Mouse (Mus musculus) neural tube, embryonic 15.5 days (tissue): ENCODE data around the gene Shb. TPM values are rescaled to one million over a fixed set of nuclear protein-coding genes. Genes with fewer than 3 reads are reported as not detected.

Experiments used
- ATAC-seq: fragments of 200-750 bp; cut with Nextera tagmentation; 2 replicates; pipeline ENCODE4 v1.8.0; 2017; ENCODE audit warnings: mild to moderate bottlenecking, moderate TSS enrichment, moderate library complexity; ENCODE audit not compliant: low FRiP score
- H3K27ac ChIP-seq: fragments of 300-500 bp; sonication (generic); replicated peaks from 2 replicates; pipeline ENCODE4 v1.5.1; 2015; ENCODE audit warnings: mild to moderate bottlenecking, inconsistent platforms
- H3K27me3 ChIP-seq: fragments of 300-500 bp; sonication (generic); replicated peaks from 2 replicates; pipeline ENCODE4 v1.6.1; 2015; ENCODE audit warnings: inconsistent platforms
- H3K36me3 ChIP-seq: fragments of 300-500 bp; sonication (generic); 2 replicates; pipeline ENCODE4 v1.6.1; 2015; ENCODE audit warnings: inconsistent platforms
- H3K4me1 ChIP-seq: fragments of 300-500 bp; sonication (generic); 2 replicates; pipeline ENCODE4 v1.6.1; 2015; ENCODE audit warnings: inconsistent platforms
- H3K4me2 ChIP-seq: fragments of 300-500 bp; sonication (generic); 2 replicates; pipeline ENCODE4 v1.6.1; 2015; ENCODE audit warnings: inconsistent platforms, mild to moderate bottlenecking, moderate library complexity
- H3K4me3 ChIP-seq: fragments of 300-500 bp; sonication (generic); replicated peaks from 2 replicates; pipeline ENCODE4 v1.5.1; 2015; ENCODE audit warnings: mild to moderate bottlenecking, inconsistent platforms
- H3K9ac ChIP-seq: fragments of 300-500 bp; sonication (generic); replicated peaks from 2 replicates; pipeline ENCODE4 v1.6.1; 2015; ENCODE audit warnings: mild to moderate bottlenecking, inconsistent platforms
- H3K9me3 ChIP-seq: fragments of 300-500 bp; sonication (generic); replicated peaks from 2 replicates; pipeline ENCODE4 v1.6.1; 2016; ENCODE audit warnings: inconsistent platforms
- WGBS: fragments of 180-500 bp; shearing (Covaris S2); methylation state at CpG from one replicate; pipeline ENCODE4 v1.1.7; 2015; ENCODE audit warnings: mixed read lengths; 5-methylcytosine and 5-hydroxymethylcytosine counted together
- polyA plus RNA-seq: library from polyadenylated mRNA; unstranded; fragments of >200 nt; fragmentation: Nextera tagmentation; extraction: Ambion mirVana; gene quantifications from 2 replicates; pipeline ENCODE4 v1.2.1, GENCODE M21; 2015

Shb gene
- polyA plus RNA-seq, 1 experiment from 2014 or later: 3.9 TPM

DNA sequence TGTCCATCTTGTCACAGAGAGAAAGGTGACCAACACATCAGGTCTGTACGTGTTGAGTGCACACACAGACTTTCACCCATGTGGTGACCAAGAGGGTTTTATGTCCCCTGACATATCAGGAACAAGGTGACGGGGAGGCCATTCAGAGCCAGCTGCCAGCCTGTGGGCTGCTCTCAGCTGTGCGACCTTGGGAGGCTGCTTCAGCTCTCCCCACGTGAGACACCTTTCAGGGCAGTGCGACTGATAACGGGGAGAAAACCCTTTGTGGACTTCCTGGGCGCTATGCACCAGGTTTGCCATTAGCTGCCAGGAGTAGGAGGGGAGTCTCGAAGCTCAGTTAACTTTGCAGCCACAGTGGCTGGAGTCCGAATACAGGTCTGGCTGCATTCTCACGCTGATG is 109.6 kb downstream of the Shb start:
- H3K9ac ChIP-seq: no peak overlapping the region
- no peak for ATAC-seq
- no peak overlapping the region for H3K27ac ChIP-seq
- 86% methylated on average over 10 of the region's 10 CpGs for WGBS
- H3K36me3 ChIP-seq: no peaks in the 10 kb centered on the region
- no peak overlapping the region for H3K4me2 ChIP-seq
- H3K4me3 ChIP-seq: no peak overlapping the region
- no peaks in the 10 kb centered on the region for H3K9me3 ChIP-seq
- H3K27me3 ChIP-seq: no peaks in the 10 kb centered on the region
- H3K4me1 ChIP-seq: peaks cover 34% of the 10 kb centered on the region

DNA sequence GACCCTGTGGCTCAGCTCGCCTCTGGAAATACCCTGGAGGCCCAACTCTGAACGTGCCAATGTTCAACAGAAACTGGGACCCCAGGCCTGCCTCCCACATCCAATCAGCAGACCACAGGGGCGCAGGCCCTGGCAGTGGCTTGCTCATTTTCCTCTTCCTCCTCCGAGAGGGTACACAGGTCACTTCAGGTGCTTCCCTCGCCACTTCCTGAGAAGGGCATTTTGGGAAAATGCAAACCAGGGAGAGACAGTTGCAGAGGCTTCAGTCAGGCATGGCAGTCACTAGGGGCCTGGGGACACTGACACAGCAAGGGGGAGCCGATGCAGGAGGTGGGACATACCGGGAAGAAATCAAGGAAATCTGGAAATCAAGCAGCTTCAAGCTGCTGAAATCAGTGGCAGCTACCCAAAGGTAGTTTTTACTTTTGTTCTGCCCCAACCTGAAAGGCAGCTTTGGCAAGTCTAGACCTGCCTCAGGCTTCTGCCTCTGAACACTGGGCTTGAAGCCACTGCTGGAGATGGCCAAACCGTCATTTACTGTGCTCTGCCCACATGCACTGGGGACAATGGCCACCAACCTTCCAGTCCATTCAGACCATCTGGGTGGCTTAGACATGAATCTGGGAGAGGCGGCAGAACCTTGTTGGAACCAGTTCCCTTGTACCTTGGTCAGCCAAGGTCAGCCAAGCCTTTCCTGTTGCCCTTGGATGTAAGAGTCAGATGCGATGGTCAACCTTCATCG is 110.6 kb downstream of the Shb start:
- Histone ChIP-seq H3K4me1 (peaks cover 30% of the 10 kb centered on the region), H3K4me3 (no peak overlapping the region), H3K27me3 (no peaks in the 10 kb centered on the region), H3K27ac (no peak overlapping the region), H3K9ac (no peak overlapping the region), H3K4me2 (no peak overlapping the region), H3K36me3 (no peaks in the 10 kb centered on the region), H3K9me3 (no peaks in the 10 kb centered on the region)
- ATAC-seq: no peak
- WGBS: 78% methylated on average over 11 of the region's 11 CpGs

DNA sequence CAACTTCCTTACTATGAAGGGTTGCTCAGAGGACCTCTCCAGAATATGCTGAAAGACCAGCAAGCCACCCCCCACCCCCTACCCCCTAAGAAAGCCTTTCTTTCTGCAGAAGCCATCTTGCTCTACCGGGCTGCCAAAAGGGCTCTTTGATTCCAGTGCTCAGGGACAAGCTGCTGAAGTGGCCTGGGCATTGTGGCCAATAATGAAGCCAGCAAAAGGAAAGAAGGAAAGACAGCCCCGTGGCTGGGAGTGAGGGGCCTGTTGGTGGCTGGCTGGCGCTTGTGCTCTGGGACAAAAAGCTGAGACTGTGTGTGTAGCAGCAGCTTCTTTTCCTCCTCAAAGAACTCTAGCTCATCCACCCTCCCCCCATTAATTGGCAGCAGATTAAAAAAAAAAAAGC is 111.5 kb downstream of the Shb start:
- 54% methylated on average over 3 of the region's 3 CpGs for WGBS
- Histone ChIP-seq H3K4me3 (no peak overlapping the region), H3K4me1 (peaks cover 30% of the 10 kb centered on the region), H3K9me3 (no peaks in the 10 kb centered on the region), H3K36me3 (no peaks in the 10 kb centered on the region), H3K9ac (no peak overlapping the region), H3K4me2 (no peak overlapping the region), H3K27ac (no peak overlapping the region), H3K27me3 (no peaks in the 10 kb centered on the region)
- ATAC-seq: no peak

DNA sequence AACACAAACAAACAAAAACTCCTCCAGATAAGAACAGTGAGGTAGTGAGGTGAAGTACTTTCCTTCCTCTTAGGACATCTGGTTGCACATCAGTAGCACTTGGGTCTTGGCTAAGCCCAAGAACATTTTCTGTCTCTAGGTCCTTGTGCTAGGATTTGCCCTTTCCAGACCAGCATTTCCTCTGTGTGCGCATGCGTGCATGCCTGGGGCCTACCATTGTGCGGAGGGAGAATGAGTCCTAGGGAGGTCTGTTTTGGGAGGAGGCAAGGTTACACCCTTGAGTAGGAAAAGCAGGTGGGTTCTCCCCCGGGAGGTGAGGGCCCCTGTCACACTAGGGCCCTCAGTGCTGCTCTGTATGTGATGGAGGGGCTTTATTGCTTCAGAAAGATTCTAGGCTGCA is 113.2 kb downstream of the Shb start:
- Histone ChIP-seq H3K27ac (no peak overlapping the region), H3K4me2 (no peak overlapping the region), H3K27me3 (no peaks in the 10 kb centered on the region), H3K4me3 (no peak overlapping the region), H3K9ac (no peak overlapping the region), H3K36me3 (no peaks in the 10 kb centered on the region), H3K4me1 (peaks cover 30% of the 10 kb centered on the region), H3K9me3 (no peaks in the 10 kb centered on the region)
- no peak for ATAC-seq
- 92% methylated on average over 4 of the region's 4 CpGs for WGBS

DNA sequence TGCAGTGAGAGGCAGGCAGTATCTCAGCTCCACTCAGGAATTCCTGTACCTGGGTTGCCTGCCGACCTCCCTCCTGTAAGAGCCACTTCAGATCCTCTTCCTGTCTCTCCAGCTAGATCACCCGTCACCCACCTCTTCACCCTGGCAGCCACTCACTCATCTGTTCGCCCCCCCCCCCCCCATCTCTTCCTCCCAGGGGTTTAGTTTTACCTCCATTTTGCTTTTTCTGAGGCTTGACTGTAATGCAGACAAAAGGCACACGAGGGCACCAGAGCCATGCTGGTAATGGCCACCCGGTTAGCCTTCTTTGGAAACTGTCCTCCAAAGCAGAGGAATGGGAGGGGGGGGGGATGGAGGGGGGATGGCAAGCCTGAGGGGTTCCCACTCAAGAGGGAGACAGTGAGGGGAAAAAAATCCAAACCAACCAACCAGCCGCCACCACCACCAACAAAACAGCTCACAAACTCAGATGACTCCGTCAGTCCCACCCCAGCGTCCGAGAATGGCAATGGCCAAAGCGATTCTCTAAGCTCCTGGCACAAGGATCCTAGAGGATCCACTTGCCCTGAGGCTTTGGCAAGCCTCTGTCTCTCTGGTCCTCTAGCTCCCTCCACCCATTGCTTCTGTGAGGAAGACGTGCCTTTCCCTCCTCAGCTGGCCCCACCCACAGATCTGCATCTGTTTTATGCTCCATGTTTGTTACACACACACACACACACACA is 113.9 kb downstream of the Shb start:
- H3K27me3 ChIP-seq: no peaks in the 10 kb centered on the region
- H3K27ac ChIP-seq: no peak overlapping the region
- no peaks in the 10 kb centered on the region for H3K9me3 ChIP-seq
- H3K4me1 ChIP-seq: peaks cover 25% of the 10 kb centered on the region
- peak; percentile 74 for ATAC-seq
- H3K4me2 ChIP-seq: peak overlapping the region; percentile 42
- no peak overlapping the region for H3K9ac ChIP-seq
- H3K36me3 ChIP-seq: no peaks in the 10 kb centered on the region
- no peak overlapping the region for H3K4me3 ChIP-seq
- WGBS: 18% methylated on average over 11 of the region's 11 CpGs

DNA sequence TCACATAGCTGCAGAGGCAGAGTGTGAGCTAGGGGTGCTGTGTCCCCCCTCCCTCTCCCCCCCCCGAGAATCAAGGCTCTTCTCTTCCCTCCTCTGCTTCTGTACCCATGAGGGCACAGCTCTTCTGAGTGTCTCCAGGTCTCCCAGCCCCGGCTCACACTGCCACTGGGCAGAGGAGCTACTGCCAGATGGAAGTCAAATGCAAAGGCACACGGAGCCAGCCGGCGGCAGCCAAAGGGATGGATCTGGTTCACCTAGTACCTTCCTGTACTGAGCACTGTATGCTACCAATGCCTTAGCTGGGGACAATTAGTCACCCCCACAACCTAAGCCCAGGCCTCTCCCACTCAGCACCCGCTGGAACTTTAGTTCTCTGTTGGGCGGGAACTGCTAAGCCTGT is 116.0 kb downstream of the Shb start:
- 75% methylated on average over 7 of the region's 7 CpGs for WGBS

DNA sequence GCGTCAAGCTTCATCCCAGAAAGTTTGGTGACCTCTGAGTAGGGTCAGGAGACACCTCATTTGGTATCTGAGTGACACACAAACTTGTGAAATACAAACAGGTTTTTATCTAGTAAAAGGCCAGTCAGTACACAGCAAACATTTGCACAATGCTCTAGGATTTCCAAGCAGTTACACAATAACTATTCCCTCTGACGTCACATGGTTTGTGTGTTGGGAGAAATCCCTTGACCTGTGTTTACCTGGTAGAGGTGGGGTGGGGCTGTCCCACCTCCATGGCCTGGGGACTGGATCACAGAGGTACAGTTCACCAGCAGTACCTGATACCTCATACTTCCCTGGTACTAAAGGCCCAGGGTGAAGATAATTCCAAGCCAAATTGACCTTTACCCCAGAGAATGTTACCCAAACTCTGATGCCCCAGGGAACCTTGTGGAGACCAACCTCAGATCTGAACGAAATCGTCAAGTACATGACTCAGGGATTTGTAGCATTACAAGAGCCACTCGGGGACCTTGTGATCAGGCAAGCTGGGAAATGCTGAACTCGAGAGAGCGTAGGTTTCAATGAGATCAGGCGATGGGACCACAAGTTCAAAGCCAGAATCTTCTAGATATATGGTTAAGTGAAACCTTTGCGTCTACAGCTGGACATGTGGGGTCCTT is 118.5 kb downstream of the Shb start:
- Histone ChIP-seq H3K36me3 (no peaks in the 10 kb centered on the region), H3K9ac (no peak overlapping the region), H3K9me3 (no peaks in the 10 kb centered on the region), H3K27ac (no peak overlapping the region), H3K4me3 (no peak overlapping the region), H3K27me3 (no peaks in the 10 kb centered on the region), H3K4me1 (peaks cover 9% of the 10 kb centered on the region), H3K4me2 (no peak overlapping the region)
- ATAC-seq: no peak
- 90% methylated on average over 9 of the region's 9 CpGs for WGBS

More for the DNA sequence above, 116.0 kb downstream of the Shb start:
- Histone ChIP-seq H3K4me1 (peaks cover 20% of the 10 kb centered on the region), H3K4me3 (no peak overlapping the region), H3K36me3 (no peaks in the 10 kb centered on the region), H3K9me3 (no peaks in the 10 kb centered on the region), H3K27me3 (no peaks in the 10 kb centered on the region), H3K9ac (no peak overlapping the region), H3K27ac (no peak overlapping the region), H3K4me2 (no peak overlapping the region)
- ATAC-seq: no peak

DNA sequence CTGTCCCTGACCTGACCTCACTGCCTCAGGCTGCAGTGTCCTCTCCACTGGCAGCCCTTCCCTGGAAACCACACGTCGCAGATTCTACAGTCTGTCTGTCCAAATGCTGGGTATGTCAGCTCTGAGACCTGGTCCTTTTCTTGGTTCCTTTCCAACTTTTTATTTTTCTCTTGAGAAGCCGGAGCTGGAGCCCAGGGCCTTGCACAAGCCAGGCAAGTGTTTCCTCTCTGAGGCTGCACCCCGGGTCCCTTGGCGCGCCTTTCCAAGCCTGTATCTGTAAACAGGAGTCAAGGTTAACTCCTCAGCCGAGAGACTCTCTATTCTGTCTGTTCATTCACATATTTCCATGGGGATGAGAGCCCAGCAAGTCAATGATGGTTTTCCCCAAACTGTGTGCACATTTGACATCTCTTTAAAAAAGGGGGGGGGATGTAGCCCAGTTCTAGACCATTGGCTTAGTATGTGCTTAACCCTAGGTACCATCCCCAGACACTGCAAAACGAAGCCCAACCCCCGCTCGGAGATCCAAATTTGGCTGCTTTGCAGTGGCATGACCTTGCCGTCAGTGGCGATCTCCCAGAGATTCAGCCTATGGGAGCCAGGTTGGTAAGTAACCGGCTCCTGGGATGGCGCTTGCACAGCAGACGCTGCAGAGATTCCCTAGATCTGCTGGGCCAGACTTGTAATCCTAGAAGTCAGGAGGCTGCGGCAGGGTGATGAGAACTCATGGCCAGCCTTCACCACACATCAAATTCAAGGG is 119.7 kb downstream of the Shb start:
- no peak overlapping the region for H3K4me2 ChIP-seq
- no peak for ATAC-seq
- H3K4me1 ChIP-seq: peaks cover 5% of the 10 kb centered on the region
- no peak overlapping the region for H3K9ac ChIP-seq
- no peaks in the 10 kb centered on the region for H3K36me3 ChIP-seq
- H3K27ac ChIP-seq: no peak overlapping the region
- no peaks in the 10 kb centered on the region for H3K27me3 ChIP-seq
- no peaks in the 10 kb centered on the region for H3K9me3 ChIP-seq
- 73% methylated on average over 16 of the region's 16 CpGs for WGBS
- H3K4me3 ChIP-seq: no peak overlapping the region

DNA sequence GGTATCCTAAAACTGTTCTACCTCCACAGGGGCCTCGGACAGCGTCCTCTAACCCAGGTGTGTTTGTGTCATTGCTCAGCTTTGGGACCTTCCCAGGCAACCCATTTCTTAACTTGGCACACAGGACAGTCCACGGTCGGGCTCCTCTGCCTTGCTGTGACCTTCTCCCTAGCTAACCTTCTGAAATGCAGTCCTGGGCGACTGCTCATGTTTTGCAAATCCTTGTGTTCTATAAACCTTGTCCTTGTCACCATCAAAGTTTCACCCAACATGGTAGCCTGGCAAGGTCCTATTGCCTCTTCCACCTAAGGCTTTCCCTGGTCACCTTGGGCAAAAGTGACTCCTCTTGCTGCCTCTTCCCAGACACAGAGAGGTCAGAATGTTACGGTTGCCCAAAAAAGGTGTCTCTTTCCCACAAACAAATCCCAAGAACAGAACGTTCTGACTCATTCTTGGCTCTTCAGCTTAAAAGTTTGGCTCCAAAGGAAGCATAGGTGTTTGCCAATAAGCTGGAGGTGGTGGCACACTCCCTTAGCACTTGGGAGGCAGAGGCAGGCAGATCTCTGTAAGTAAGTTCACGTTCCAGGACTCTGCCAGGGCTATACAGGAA is 121.0 kb downstream of the Shb start:
- H3K9ac ChIP-seq: no peak overlapping the region
- H3K4me3 ChIP-seq: no peak overlapping the region
- peaks cover 19% of the 10 kb centered on the region for H3K4me1 ChIP-seq
- no peaks in the 10 kb centered on the region for H3K9me3 ChIP-seq
- 92% methylated on average over 8 of the region's 8 CpGs for WGBS
- no peak overlapping the region for H3K27ac ChIP-seq
- H3K4me2 ChIP-seq: no peak overlapping the region
- H3K36me3 ChIP-seq: no peaks in the 10 kb centered on the region
- no peak for ATAC-seq
- no peaks in the 10 kb centered on the region for H3K27me3 ChIP-seq

DNA sequence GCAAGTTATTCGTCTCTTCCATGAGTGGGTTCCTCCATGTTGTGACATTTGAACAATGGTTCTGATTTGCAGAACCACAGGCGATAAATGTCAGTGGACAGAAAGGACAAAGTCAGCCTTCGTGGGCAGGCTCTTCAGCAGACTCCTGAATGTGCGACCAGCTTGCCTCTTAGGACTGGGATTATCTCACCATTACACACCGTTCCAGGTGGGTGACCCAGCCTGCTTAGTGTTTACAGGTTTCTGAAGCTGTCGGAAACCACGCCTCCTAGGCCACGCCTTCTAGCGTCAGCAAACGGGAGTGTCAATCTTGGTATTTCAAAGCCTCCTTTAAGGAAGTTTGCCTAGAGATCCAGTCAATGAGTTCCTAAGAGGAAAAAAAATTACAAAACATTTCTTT is 123.0 kb downstream of the Shb start:
- no peaks in the 10 kb centered on the region for H3K9me3 ChIP-seq
- no peaks in the 10 kb centered on the region; the same call in 1 of the 2 replicates for H3K36me3 ChIP-seq
- H3K4me1 ChIP-seq: peaks cover 30% of the 10 kb centered on the region
- H3K27me3 ChIP-seq: no peaks in the 10 kb centered on the region
- under 1% methylated on average over 10 of the region's 10 CpGs for WGBS
- peak overlapping the region; percentile 96 for H3K27ac ChIP-seq
- peak overlapping the region; percentile 97 for H3K4me3 ChIP-seq
- peak overlapping the region; percentile 99 for H3K9ac ChIP-seq
- peak; percentile 67 for ATAC-seq
- peak overlapping the region; percentile 90 for H3K4me2 ChIP-seq
